Mouse (Mus musculus): ENCODE results near the gene Yaf2.

GRCm38 (mm10) chr15:93251553-93252250 lies 85.0 kb downstream of the Yaf2 start:
- TF ChIP-seq CTCF (IDR thresholded peaks at IDR 0.05; ENCODE audit: low read depth) (peak; percentile 37), EP300 (optimal IDR thresholded peaks at IDR 0.05) (no peak)

All from stomach, postnatal 0 days (tissue).